Mouse (Mus musculus) neural tube, embryonic 11.5 days (tissue): ENCODE data around the gene Zp1. TPM values are rescaled to one million over a fixed set of nuclear protein-coding genes. Genes with fewer than 3 reads are reported as not detected.
A peak's percentile ranks its signal among the peaks of the same experiment; 100 is the strongest.

Source experiments
- ATAC-seq: fragments of 200-750 bp; cut with Nextera tagmentation; 2 replicates; pipeline ENCODE4 v1.8.0; 2017; ENCODE audit warnings: moderate number of reproducible peaks, mild to moderate bottlenecking, moderate TSS enrichment, moderate library complexity; ENCODE audit not compliant: insufficient read depth, low FRiP score, low TSS enrichment
- DNase-seq: peaks from one replicate; pipeline ENCODE4 v3.0.0-alpha.2; 2015; ENCODE audit warnings: low spot score
- H3K27ac ChIP-seq: fragments of 300-500 bp; sonication (generic); 2 replicates; pipeline ENCODE4 v1.5.1; 2014; ENCODE audit warnings: low read depth, mild to moderate bottlenecking, low read length
- H3K27me3 ChIP-seq: fragments of 300-500 bp; sonication (generic); 2 replicates; pipeline ENCODE4 v1.6.1; 2014; ENCODE audit warnings: mild to moderate bottlenecking, low read length, mixed read lengths; ENCODE audit not compliant: control insufficient read depth, insufficient read depth
- H3K36me3 ChIP-seq: fragments of 300-500 bp; sonication (generic); 2 replicates; pipeline ENCODE4 v1.6.1; 2014; ENCODE audit warnings: mild to moderate bottlenecking, low read length, moderate library complexity, mixed read lengths; ENCODE audit not compliant: control insufficient read depth, insufficient read depth
- H3K4me1 ChIP-seq: fragments of 300-500 bp; sonication (generic); 2 replicates; pipeline ENCODE4 v1.6.1; 2014; ENCODE audit warnings: low read length, mixed read lengths; ENCODE audit not compliant: control insufficient read depth, insufficient read depth
- H3K4me2 ChIP-seq: fragments of 300-500 bp; sonication (generic); 2 replicates; pipeline ENCODE4 v1.6.1; 2014; ENCODE audit warnings: low read depth, mild to moderate bottlenecking, moderate library complexity
- H3K4me3 ChIP-seq: fragments of 300-500 bp; sonication (generic); 2 replicates; pipeline ENCODE4 v1.5.1; 2014; ENCODE audit warnings: low read depth, low read length
- H3K9ac ChIP-seq: fragments of 300-500 bp; sonication (generic); 2 replicates; pipeline ENCODE4 v1.6.1; 2014; ENCODE audit warnings: mild to moderate bottlenecking, low read length
- H3K9me3 ChIP-seq: fragments of 300-500 bp; sonication (generic); 2 replicates; pipeline ENCODE4 v1.6.1; 2016; ENCODE audit warnings: low read length; ENCODE audit not compliant: control insufficient read depth
- WGBS: fragments of 180-500 bp; shearing (Covaris S2); extraction: QIAGEN DNeasy Blood & Tissue Kit; methylation state at CpG from one replicate; pipeline ENCODE4 v1.1.7; 2014; 5-methylcytosine and 5-hydroxymethylcytosine counted together
- polyA plus RNA-seq: library from polyadenylated mRNA; unstranded; fragments of >200 nt; fragmentation: Nextera tagmentation; extraction: Ambion mirVana; gene quantifications from 2 replicates; pipeline ENCODE4 v1.2.1, GENCODE M21; 2014

The Zp1 gene
- polyA plus RNA-seq, 1 experiment from 2014 or later, result not detected

DNA sequence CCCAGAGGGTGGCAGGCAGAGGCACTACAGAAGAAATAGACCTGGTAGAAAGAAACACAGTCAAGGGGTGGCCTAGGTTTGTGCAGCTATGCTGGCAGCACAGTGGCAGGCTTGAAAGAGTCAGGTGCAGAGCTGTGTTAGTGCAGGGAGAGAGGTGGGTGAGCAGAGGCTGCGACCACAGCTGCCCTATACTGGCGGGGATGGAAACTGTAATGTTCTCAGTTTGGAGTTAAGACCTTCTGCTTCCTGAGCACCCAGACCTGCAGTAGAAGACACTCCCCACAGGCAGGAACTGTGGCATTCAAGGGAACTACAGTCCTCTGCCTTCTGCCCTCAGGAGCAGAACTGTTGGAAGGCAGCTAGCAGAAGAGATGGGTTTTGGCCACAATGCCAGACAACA is 5.6 kb downstream of the Zp1 start:
- Histone ChIP-seq H3K9ac (no peak overlapping the region), H3K27ac (no peak overlapping the region), H3K4me3 (no peak overlapping the region), H3K36me3 (no peaks in the 10 kb centered on the region), H3K27me3 (no peaks in the 10 kb centered on the region), H3K4me1 (no peaks in the 10 kb centered on the region), H3K4me2 (no peak overlapping the region), H3K9me3 (no peaks in the 10 kb centered on the region)
- DNase-seq, result no peak
- WGBS, result 86% methylated on average over 2 of the region's 2 CpGs
- no peak for ATAC-seq

DNA sequence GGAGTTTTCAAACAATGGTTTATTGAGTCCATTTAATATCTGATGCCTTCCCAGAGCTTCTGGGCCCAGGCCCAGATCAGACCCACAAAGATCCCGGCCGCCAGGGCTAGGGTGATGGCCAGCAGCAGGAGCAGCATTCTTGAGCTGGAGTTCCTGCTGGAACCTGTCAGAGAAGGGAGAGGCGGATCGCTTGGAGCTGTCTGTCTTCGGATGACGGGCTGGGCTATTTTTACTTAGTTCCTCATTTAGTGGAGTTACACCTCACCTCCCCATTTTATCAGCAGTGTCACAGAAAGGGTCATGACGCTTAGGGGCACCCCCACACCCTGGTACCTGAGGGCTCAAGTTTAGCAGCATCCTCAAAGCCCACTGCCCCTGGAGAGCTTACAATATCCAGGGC is 6.1 kb downstream of the Zp1 start:
- Histone ChIP-seq H3K4me3 (no peak overlapping the region), H3K36me3 (no peaks in the 10 kb centered on the region), H3K27me3 (no peaks in the 10 kb centered on the region), H3K4me1 (no peaks in the 10 kb centered on the region), H3K4me2 (no peak overlapping the region), H3K9me3 (no peaks in the 10 kb centered on the region), H3K27ac (no peak overlapping the region), H3K9ac (no peak overlapping the region)
- 77% methylated on average over 7 of the region's 7 CpGs for WGBS
- DNase-seq (no peak), ATAC-seq (no peak)

DNA sequence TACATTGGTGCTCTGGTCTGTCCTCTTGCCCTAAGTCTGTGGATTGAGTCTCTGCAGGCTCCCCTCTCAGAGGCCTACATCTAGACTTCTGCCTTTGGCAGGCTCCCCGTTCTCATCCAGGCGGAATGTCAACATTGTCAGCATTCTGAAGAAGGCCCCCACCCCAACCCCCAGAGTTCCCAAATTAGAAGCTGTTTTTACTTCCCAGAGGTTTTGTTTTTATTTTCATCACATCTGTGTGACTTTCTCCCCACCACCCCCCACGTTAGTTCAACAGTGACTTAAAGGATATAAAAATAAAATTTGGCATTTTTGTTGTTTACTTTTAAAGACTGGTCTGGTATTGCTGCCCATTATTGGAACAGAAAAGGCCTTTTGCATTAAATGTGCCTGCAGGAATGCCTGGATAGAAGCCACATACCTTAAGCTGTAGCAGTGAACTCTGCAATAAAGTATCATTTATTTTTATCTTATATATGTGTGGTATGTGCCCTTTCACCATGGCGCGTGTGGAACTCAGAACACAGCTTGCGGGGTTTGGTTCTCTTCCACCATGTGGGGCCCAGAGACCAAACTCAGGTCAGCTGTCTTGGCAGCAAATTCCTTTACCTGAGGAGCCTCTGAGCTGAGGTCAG is 11.2 kb downstream of the Zp1 start:
- Histone ChIP-seq H3K4me3 (no peak overlapping the region), H3K4me1 (no peaks in the 10 kb centered on the region), H3K4me2 (no peak overlapping the region), H3K27ac (no peak overlapping the region), H3K9ac (no peak overlapping the region), H3K27me3 (no peaks in the 10 kb centered on the region), H3K36me3 (peaks cover 3% of the 10 kb centered on the region), H3K9me3 (no peaks in the 10 kb centered on the region)
- no peak for DNase-seq
- WGBS, result 88% methylated on average over 6 of the region's 6 CpGs
- no peak for ATAC-seq

DNA sequence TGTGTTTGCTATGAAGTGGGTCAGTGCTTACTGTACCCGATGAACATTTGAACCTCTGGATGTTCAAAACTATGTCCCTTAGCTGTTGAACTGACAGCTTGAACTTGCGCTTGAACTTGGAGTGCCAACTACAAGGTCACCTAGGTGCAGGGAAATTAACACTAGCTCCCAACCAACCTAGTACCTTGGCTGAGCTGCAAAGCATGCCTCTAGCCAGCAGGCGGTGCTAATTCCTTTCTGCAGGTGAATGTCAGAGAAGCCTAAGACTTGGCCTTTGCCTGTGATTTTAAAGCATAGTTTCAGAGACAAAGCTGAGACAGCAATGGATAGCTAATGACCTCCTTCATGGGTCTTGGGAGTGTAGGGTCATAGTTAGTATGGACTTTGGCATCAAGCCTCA is 12.5 kb downstream of the Zp1 start:
- Histone ChIP-seq H3K9ac (no peak overlapping the region), H3K4me2 (no peak overlapping the region), H3K9me3 (no peaks in the 10 kb centered on the region), H3K4me3 (no peak overlapping the region), H3K36me3 (peaks cover 13% of the 10 kb centered on the region), H3K27me3 (no peaks in the 10 kb centered on the region), H3K4me1 (no peaks in the 10 kb centered on the region), H3K27ac (no peak overlapping the region)
- 63% methylated on average over 3 of the region's 3 CpGs for WGBS
- DNase-seq, result peak; percentile 55
- peak; percentile 31; the same call in 1 of the 2 replicates for ATAC-seq

GRCm38 (mm10) chr19:10905728-10906000 is 14.8 kb downstream of the Zp1 start:
- no peak overlapping the region for H3K4me2 ChIP-seq
- no peak overlapping the region for H3K4me3 ChIP-seq
- H3K27me3 ChIP-seq, result no peaks in the 10 kb centered on the region
- H3K4me1 ChIP-seq, result no peaks in the 10 kb centered on the region
- H3K36me3 ChIP-seq, result peaks cover 19% of the 10 kb centered on the region
- WGBS, result 92% methylated on average over 5 of the region's 5 CpGs
- ATAC-seq (no peak), DNase-seq (no peak)
- no peak overlapping the region for H3K9ac ChIP-seq
- no peak overlapping the region for H3K27ac ChIP-seq
- no peaks in the 10 kb centered on the region for H3K9me3 ChIP-seq

DNA sequence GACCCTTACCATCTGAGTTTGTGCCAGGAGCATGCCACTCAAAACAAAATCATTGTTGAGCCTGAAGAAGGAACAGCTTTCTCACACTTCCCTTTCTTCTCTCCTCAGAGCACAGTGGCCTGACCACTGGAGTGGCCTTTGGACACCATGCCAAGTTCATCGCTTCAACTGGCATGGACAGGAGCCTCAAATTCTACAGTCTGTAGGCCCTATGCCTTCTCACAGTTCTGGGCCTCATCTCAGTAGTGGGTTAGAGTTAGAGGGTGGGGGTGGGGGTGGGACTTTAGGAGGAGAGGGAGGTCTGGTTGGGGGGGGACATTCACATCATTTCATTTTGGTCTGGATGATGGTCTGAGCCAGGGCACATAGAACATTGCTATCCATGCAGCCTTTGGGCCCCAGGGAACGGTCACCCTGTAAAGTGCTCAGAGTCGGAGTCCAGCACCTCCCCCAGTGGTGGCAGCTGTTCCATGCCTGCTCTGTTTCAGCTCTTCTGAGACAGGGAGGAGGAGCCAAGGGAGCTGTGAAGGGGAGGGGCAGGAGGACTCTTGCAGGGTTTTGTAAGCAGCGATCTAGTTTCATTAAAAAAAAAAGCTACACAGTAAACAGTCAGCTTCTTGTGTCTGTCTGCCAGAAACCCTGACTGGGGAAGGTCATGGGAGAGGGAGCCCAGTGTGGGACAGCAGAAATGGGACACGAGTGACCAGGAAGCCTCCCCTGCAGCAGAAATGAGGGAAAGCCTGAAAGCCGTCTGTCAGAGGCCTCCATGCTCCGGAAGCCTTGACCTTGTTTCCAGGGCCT is 15.3 kb downstream of the Zp1 start:
- H3K4me2 ChIP-seq, result no peak overlapping the region
- peaks cover 24% of the 10 kb centered on the region for H3K36me3 ChIP-seq
- 76% methylated on average over 7 of the region's 7 CpGs for WGBS
- no peaks in the 10 kb centered on the region for H3K9me3 ChIP-seq
- ATAC-seq (no peak), DNase-seq (no peak)
- no peak overlapping the region for H3K9ac ChIP-seq
- H3K27me3 ChIP-seq, result no peaks in the 10 kb centered on the region
- no peak overlapping the region for H3K4me3 ChIP-seq
- H3K27ac ChIP-seq, result no peak overlapping the region
- no peaks in the 10 kb centered on the region for H3K4me1 ChIP-seq

DNA sequence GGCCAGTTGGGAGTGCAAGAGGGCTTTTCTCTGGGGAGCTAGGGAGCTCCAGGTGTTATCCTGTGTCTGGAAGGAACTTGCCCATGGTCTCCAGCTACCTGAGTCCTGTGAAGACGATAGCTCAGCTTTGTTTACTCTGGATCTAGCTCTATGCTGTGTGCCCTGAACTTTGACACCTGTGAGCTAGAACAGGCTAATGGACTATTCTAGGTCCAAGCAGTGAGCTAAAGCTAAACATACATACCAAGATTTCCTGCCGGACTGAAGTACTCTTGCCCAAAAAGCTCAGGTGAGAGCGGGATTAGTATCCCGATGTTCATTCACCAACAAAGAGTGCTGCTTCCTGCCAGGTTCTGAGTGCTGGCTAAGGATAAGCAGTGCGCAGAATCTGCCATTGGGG is 15.9 kb downstream of the Zp1 start:
- Histone ChIP-seq H3K4me2 (no peak overlapping the region), H3K9me3 (no peaks in the 10 kb centered on the region), H3K4me3 (no peak overlapping the region), H3K27me3 (no peaks in the 10 kb centered on the region), H3K9ac (no peak overlapping the region), H3K27ac (no peak overlapping the region), H3K4me1 (no peaks in the 10 kb centered on the region), H3K36me3 (peaks cover 26% of the 10 kb centered on the region)
- ATAC-seq (no peak), DNase-seq (no peak)
- 96% methylated on average over 5 of the region's 5 CpGs for WGBS

DNA sequence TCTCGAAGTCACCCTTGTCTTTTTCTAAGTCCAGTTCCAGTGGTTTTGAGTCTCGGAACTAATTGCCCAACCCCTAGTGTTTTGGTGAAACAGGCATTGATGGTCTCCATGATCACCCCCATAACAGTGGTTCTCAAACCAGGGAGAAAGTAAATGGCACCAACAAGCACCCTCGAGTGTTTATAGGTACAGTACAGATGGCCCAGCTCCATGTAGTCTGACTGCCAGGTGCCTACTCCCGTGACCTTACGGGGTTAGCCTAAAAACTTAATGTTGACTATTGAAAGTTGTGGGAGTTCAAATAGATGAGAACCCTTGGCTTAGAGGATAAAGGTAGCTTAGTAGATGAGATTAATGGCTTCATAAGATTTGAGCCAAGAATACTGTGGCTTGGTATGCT is 19.4 kb downstream of the Zp1 start:
- H3K4me1 ChIP-seq, result peaks cover 6% of the 10 kb centered on the region; the same call in 1 of the 2 replicates
- H3K9me3 ChIP-seq, result no peaks in the 10 kb centered on the region
- no peak overlapping the region for H3K4me2 ChIP-seq
- peaks cover 32% of the 10 kb centered on the region for H3K36me3 ChIP-seq
- WGBS, result 95% methylated on average over 5 of the region's 5 CpGs
- ATAC-seq (no peak), DNase-seq (no peak)
- H3K9ac ChIP-seq, result no peak overlapping the region
- no peak overlapping the region for H3K27ac ChIP-seq
- H3K4me3 ChIP-seq, result no peak overlapping the region
- no peaks in the 10 kb centered on the region for H3K27me3 ChIP-seq

- H3K4me3 ChIP-seq, result no peak overlapping the region
- H3K27me3 ChIP-seq, result no peaks in the 10 kb centered on the region
- ATAC-seq, result no peak
- no peaks in the 10 kb centered on the region for H3K9me3 ChIP-seq
- peaks cover 6% of the 10 kb centered on the region; the same call in 1 of the 2 replicates for H3K4me1 ChIP-seq
- no peak overlapping the region for H3K27ac ChIP-seq
- H3K36me3 ChIP-seq, result peaks cover 29% of the 10 kb centered on the region
- DNase-seq, result no peak
- H3K4me2 ChIP-seq, result no peak overlapping the region
- H3K9ac ChIP-seq, result no peak overlapping the region
- WGBS, result 89% methylated on average over 6 of the region's 6 CpGs
Measured at GRCm38 (mm10) chr19:10900315-10900714, 20.1 kb downstream of the Zp1 start.
